Mouse (Mus musculus) spleen, postnatal 36 days (tissue): Measurements from ENCODE around the gene Fdxacb1.

ENCODE experiments used
- DNase-seq, 2 experiments: peaks; one replicate each; pipeline ENCODE4 v3.0.0; 2022; ENCODE audit warnings: low spot score in 2 of 2, mixed read lengths in 1 of 2

Fdxacb1 gene

GRCm38 (mm10) chr9:50746214-50746677 lies 21.8 kb upstream of the Fdxacb1 start, which contains the start of gene 2310030G06Rik:
Gene 2310030G06Rik (minus strand): TSS chr9:50746536.
- DNase-seq: no peak

GRCm38 (mm10) chr9:50750706-50751105 lies 17.3 kb upstream of the Fdxacb1 start:
- DNase-seq: no peak

- no peak for DNase-seq
Observed at GRCm38 (mm10) chr9:50751323-50751722, 16.7 kb upstream of the Fdxacb1 start, which contains the start of gene Cryab. Gene Cryab (plus strand): TSS chr9:50751325.

GRCm38 (mm10) chr9:50752054-50752602 lies 15.9 kb upstream of the Fdxacb1 start, which contains the start of gene Hspb2:
Gene Hspb2 (minus strand): TSS chr9:50752354.
- DNase-seq: no peak

- no peak for DNase-seq
Observed at GRCm38 (mm10) chr9:50752784-50753615, 15.0 kb upstream of the Fdxacb1 start.

GRCm38 (mm10) chr9:50753947-50754346 lies 14.1 kb upstream of the Fdxacb1 start:
- no peak for DNase-seq

- DNase-seq: no peak
Observed at GRCm38 (mm10) chr9:50756711-50757110, 11.3 kb upstream of the Fdxacb1 start.

GRCm38 (mm10) chr9:50761520-50762243 lies 6.4 kb upstream of the Fdxacb1 start:
- no peak for DNase-seq

GRCm38 (mm10) chr9:50763331-50763730 lies 4.7 kb upstream of the Fdxacb1 start:
- DNase-seq: no peak

- no peak for DNase-seq
Observed at GRCm38 (mm10) chr9:50767531-50768106, 417 bp upstream of the Fdxacb1 start.

- DNase-seq: no peak
Observed at GRCm38 (mm10) chr9:50770011-50770410, 2.0 kb downstream of the Fdxacb1 start.

- DNase-seq: peak in 1 of 2 experiments; percentile 11
Observed at GRCm38 (mm10) chr9:50774026-50774462, 6.0 kb downstream of the Fdxacb1 start.

GRCm38 (mm10) chr9:50774991-50775612 lies 7.1 kb downstream of the Fdxacb1 start, which contains the start of the genes Alg9 and 1110032A03Rik:
Gene Alg9 (plus strand): TSS chr9:50775019.
Gene 1110032A03Rik (minus strand): TSS chr9:50775520.
- DNase-seq: peak; percentile 80 to 84

- DNase-seq: no peak
Observed at GRCm38 (mm10) chr9:50775662-50776126, 7.7 kb downstream of the Fdxacb1 start.

GRCm38 (mm10) chr9:50776162-50776760 lies 8.2 kb downstream of the Fdxacb1 start:
- DNase-seq: no peak

GRCm38 (mm10) chr9:50782155-50782554 lies 14.1 kb downstream of the Fdxacb1 start:
- peak; percentile 21 to 22 for DNase-seq

- DNase-seq: no peak
Observed at GRCm38 (mm10) chr9:50795266-50795665, 27.2 kb downstream of the Fdxacb1 start.

- DNase-seq: no peak
Observed at GRCm38 (mm10) chr9:50796776-50797175, 28.7 kb downstream of the Fdxacb1 start.

GRCm38 (mm10) chr9:50797641-50798040 lies 29.6 kb downstream of the Fdxacb1 start:
- DNase-seq: no peak

- DNase-seq: no peak
Observed at GRCm38 (mm10) chr9:50798368-50798767, 30.3 kb downstream of the Fdxacb1 start.

GRCm38 (mm10) chr9:50800985-50801384 lies 32.9 kb downstream of the Fdxacb1 start:
- DNase-seq: peak; percentile 54 to 63
